Comparison of ENCODE assay signal across 8 mouse cellular contexts in genomic region chr14:24579153-24579795, GRCm38 (mm10).
DNase-seq lines count a peak whose midpoint lies in the region; ATAC-seq lines count a peak whose summit lies in the region.

No protein-coding gene starts in this region.

- no peaks in the 10 kb centered on the region for H3K9me3 ChIP-seq in heart, embryonic 12.5 days (replicated peaks)
- H3K9me3 ChIP-seq in embryonic facial prominence, embryonic 13.5 days = no peaks in the 10 kb centered on the region
- no peaks in the 10 kb centered on the region for H3K9me3 ChIP-seq in hindbrain, embryonic 11.5 days (ENCODE audit: control insufficient read depth, low read length)
- no peaks in the 10 kb centered on the region for H3K9me3 ChIP-seq in midbrain, embryonic 13.5 days

- DNase-seq in heart, adult 18-20 months = peak; percentile 11 to 28
- peak; percentile 41 for DNase-seq in hindbrain, embryonic 11.5 days (ENCODE audit: low spot score)
- no peak for DNase-seq in thymus, postnatal 36 days
- DNase-seq in adrenal gland, postnatal 25 days = no peak
- no peak for DNase-seq in ovary, adult 18-20 months (ENCODE audit: low spot score)

- no peak overlapping the region for H3K9ac ChIP-seq in heart, embryonic 12.5 days
- no peak overlapping the region for H3K9ac ChIP-seq in embryonic facial prominence, embryonic 13.5 days
- H3K9ac ChIP-seq in hindbrain, embryonic 11.5 days (ENCODE audit: low read depth, low read length) = peak overlapping the region; percentile 27; the same call in 1 of the 2 replicates
- H3K9ac ChIP-seq in midbrain, embryonic 13.5 days (replicated peaks) = peak overlapping the region; percentile 50

- no peak for ATAC-seq in heart, embryonic 12.5 days (ENCODE audit: insufficient number of reproducible peaks, low FRiP score)
- no peak for ATAC-seq in embryonic facial prominence, embryonic 13.5 days (ENCODE audit: insufficient number of reproducible peaks, insufficient read depth, low FRiP score, low TSS enrichment, low read depth)
- 0 out of 2 replicates have a peak, but pooled peaks have one; percentile 33 for ATAC-seq in hindbrain, embryonic 11.5 days (ENCODE audit: low FRiP score)
- peak; percentile 41 for ATAC-seq in midbrain, embryonic 13.5 days

- H3K27ac ChIP-seq in heart, embryonic 12.5 days (ENCODE audit: poor library complexity, severe bottlenecking) = no peak overlapping the region
- peak overlapping the region; percentile 58 for H3K27ac ChIP-seq in embryonic facial prominence, embryonic 13.5 days
- peak overlapping the region; percentile 83 for H3K27ac ChIP-seq in hindbrain, embryonic 11.5 days (ENCODE audit: low read depth, low read length)
- H3K27ac ChIP-seq in midbrain, embryonic 13.5 days = peak overlapping the region; percentile 94

- H3K36me3 ChIP-seq in heart, embryonic 12.5 days = no peaks in the 10 kb centered on the region
- no peaks in the 10 kb centered on the region for H3K36me3 ChIP-seq in embryonic facial prominence, embryonic 13.5 days
- no peaks in the 10 kb centered on the region for H3K36me3 ChIP-seq in hindbrain, embryonic 11.5 days (ENCODE audit: control insufficient read depth, insufficient read depth, low read length)
- no peaks in the 10 kb centered on the region for H3K36me3 ChIP-seq in midbrain, embryonic 13.5 days

- H3K4me3 ChIP-seq in heart, embryonic 12.5 days = no peak overlapping the region
- H3K4me3 ChIP-seq in embryonic facial prominence, embryonic 13.5 days = no peak overlapping the region
- no peak overlapping the region for H3K4me3 ChIP-seq in hindbrain, embryonic 11.5 days (ENCODE audit: low read depth, low read length)
- H3K4me3 ChIP-seq in midbrain, embryonic 13.5 days (replicated peaks) = no peak overlapping the region

- WGBS in heart, embryonic 12.5 days = 23% methylated on average over 9 of the region's 9 CpGs
- 19% methylated on average over 9 of the region's 9 CpGs for WGBS in embryonic facial prominence, embryonic 13.5 days
- 21% methylated on average over 9 of the region's 9 CpGs for WGBS in hindbrain, embryonic 11.5 days
- 14% methylated on average over 9 of the region's 9 CpGs for WGBS in midbrain, embryonic 13.5 days

- peaks cover 26% of the 10 kb centered on the region for H3K4me1 ChIP-seq in heart, embryonic 12.5 days (replicated peaks)
- H3K4me1 ChIP-seq in embryonic facial prominence, embryonic 13.5 days = peaks cover 15% of the 10 kb centered on the region
- peaks cover 6% of the 10 kb centered on the region; the same call in 1 of the 2 replicates for H3K4me1 ChIP-seq in hindbrain, embryonic 11.5 days (replicated peaks; ENCODE audit: control insufficient read depth, insufficient read depth, low read length)
- H3K4me1 ChIP-seq in midbrain, embryonic 13.5 days (replicated peaks) = peaks cover 29% of the 10 kb centered on the region

- H3K27me3 ChIP-seq in heart, embryonic 12.5 days (replicated peaks) = no peaks in the 10 kb centered on the region
- no peaks in the 10 kb centered on the region for H3K27me3 ChIP-seq in embryonic facial prominence, embryonic 13.5 days
- no peaks in the 10 kb centered on the region for H3K27me3 ChIP-seq in hindbrain, embryonic 11.5 days (ENCODE audit: control insufficient read depth, insufficient read depth, low read length)
- H3K27me3 ChIP-seq in midbrain, embryonic 13.5 days = no peaks in the 10 kb centered on the region

- H3K4me2 ChIP-seq in heart, embryonic 12.5 days = no peak overlapping the region
- no peak overlapping the region for H3K4me2 ChIP-seq in embryonic facial prominence, embryonic 13.5 days
- H3K4me2 ChIP-seq in hindbrain, embryonic 11.5 days (replicated peaks; ENCODE audit: low read depth, low read length) = no peak overlapping the region
- 0 out of 2 replicates have a peak overlapping the region, but pooled peaks have one; percentile 6 for H3K4me2 ChIP-seq in midbrain, embryonic 13.5 days (replicated peaks)

Comparison
In these comparisons a context has a peak if more than half of its experiments do, and no peak if none do; other contexts are left out.
1. DNase-seq: peak in heart, adult 18-20 months (2 of 2) and hindbrain, embryonic 11.5 days (single experiment); none in thymus, postnatal 36 days (0 of 2), adrenal gland, postnatal 25 days (single experiment) and ovary, adult 18-20 months (single experiment).
2. ATAC-seq: peak in hindbrain, embryonic 11.5 days (single experiment) and midbrain, embryonic 13.5 days (single experiment); none in heart, embryonic 12.5 days (single experiment) and embryonic facial prominence, embryonic 13.5 days (single experiment).
3. H3K9ac ChIP-seq: peak in hindbrain, embryonic 11.5 days (single experiment) and midbrain, embryonic 13.5 days (single experiment); none in heart, embryonic 12.5 days (single experiment) and embryonic facial prominence, embryonic 13.5 days (single experiment).